Mouse (Mus musculus) inflammation-experienced regulatory T-cells, adult 6 months (primary cell): ENCODE data around the gene Brsk2. TPM values are rescaled to one million over a fixed set of nuclear protein-coding genes. Genes with fewer than 3 reads are reported as not detected.

Experiments
- ATAC-seq: one replicate; pipeline ENCODE4 v1.8.0; 2017
- polyA plus RNA-seq, 3 experiments: library from polyadenylated mRNA; unstranded; fragments of 100-300 nt; shearing (Covaris generic); gene quantifications; one replicate each; pipeline ENCODE4 v1.2.1; 2017

Brsk2 gene
- polyA plus RNA-seq, 3 experiments from 2014 or later = 0.34 to 0.75 (median 0.39) TPM

DNA sequence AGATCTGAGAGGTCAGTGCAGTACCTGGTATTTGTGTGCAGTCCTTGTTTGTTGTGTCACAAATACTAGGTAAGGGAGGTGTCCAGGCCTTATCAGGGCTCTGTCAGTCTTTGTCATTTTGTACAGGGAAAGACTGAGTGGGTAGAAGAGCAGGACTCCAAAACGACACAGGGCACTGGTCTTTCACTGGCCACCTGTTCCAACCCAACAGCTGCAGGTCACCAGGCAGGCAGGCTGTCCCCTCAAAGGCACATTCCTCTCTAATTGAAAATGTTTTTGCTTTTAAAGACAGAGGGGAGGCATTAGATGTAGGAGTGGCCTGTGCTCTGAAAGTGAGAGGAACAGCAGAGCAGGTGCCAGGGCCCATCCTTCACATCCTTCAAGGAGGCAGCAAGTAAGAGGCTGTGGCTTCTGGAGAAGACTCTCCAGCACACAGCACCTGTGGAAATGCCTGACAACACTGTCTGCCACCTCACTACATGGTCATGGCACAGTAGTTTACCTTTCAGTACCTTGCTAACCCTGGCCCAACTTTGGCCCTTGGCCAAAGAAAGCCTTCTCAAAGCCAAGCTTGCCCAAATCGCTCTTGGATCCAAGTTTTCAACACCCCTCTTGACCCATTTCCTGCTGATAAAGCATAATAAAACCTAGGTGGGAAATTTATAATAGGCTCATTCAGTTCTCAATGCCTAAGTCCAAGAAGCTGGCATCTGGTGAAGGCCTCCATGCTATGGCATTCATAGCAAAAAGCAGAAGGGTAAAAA is 85.7 kb downstream of the Brsk2 start:
- no peak for ATAC-seq

GRCm38 (mm10) chr7:142037553-142038170 is 88.1 kb downstream of the Brsk2 start:
- peak; percentile 50 for ATAC-seq

DNA sequence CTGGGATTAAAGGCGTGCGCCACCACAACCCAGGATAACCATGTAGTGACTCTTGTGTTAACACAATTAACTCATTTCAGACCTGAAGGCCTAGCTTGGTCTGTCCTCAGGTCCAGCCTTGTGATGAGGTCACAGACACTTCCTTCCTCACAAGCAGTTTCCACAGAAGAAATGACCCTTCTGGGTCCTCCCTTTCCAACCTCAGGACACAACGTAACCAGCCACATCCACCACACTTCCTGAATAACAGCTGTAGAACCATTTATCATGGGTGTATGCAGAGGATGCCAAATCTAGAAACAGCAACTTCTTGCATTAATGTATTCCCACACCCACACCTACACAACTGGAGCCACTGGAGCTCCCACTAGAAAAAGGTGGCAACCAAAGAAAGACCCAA is 91.2 kb downstream of the Brsk2 start:
- ATAC-seq = no peak

GRCm38 (mm10) chr7:142045344-142045743 is 95.8 kb downstream of the Brsk2 start:
- ATAC-seq = no peak

DNA sequence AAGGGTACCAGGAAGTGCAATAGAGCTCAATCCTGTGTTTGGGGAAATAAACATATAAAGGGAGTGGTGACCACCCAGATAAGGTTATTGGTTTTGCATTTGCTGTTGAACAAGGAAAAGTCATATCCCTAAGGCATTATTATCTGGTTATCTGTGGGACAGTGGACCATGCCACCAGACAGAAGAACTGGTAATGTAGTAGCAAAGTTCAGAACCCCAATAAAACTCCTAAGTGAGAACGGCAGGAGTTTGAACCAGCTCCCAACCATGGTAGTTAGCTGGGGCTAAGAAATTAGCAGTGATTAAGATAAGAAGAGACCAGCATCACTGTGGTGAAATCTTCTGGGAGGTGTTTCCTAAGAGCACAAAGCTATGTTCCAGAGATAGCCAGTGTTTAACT is 96.4 kb downstream of the Brsk2 start:
- no peak for ATAC-seq

DNA sequence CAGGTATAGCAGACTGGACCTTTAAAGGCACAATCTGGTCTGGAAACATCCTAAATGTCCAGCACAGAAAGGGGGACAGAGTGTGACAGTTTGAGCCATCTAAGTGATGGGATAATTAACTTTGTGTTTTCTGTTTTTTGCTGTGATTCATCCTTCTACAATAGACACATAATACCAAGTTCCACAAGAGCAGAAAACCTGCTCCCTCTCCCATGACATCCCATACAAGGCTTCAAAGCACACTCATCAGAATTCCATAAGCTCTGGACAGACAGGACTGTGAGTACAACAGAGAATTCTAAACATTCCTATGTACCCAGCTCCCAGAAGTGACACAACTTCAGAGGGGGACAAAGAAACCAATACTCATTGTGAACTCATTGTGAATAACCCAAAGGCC is 101.0 kb downstream of the Brsk2 start:
- no peak for ATAC-seq

Other genes with a start within 250 kb of the Brsk2 start
- gene Muc5ac, start 160.8 kb upstream of the Brsk2 start, polyA plus RNA-seq = not detected
- gene Muc5b, start 110.7 kb upstream of the Brsk2 start, polyA plus RNA-seq = not detected
- gene Tollip, start 31.2 kb upstream of the Brsk2 start, polyA plus RNA-seq = 10 to 100 TPM; 22.0 to 25.8 (median 24.5) TPM
- gene Mob2, start 111.3 kb downstream of the Brsk2 start, polyA plus RNA-seq = 10 to 100 TPM; 61.4 to 67.5 (median 65.3) TPM
- gene Dusp8, start 146.1 kb downstream of the Brsk2 start, polyA plus RNA-seq = not detected
- not detected for gene Gm45618, start 171.0 kb downstream of the Brsk2 start, polyA plus RNA-seq
- not detected for gene Gm39115, start 186.3 kb downstream of the Brsk2 start, polyA plus RNA-seq
- not detected for gene Gm45337, start 194.9 kb downstream of the Brsk2 start, polyA plus RNA-seq
- not detected for gene Gm29735, start 207.4 kb downstream of the Brsk2 start, polyA plus RNA-seq
- gene Gm4553, start 216.0 kb downstream of the Brsk2 start, polyA plus RNA-seq = not detected
- gene Krtap5-2, start 226.3 kb downstream of the Brsk2 start, polyA plus RNA-seq = not detected
- gene Gm10153, start 240.6 kb downstream of the Brsk2 start, polyA plus RNA-seq = not detected